In genomic region chr9:54641548-54641947, GRCm38 (mm10) we compare ENCODE assay signal across 21 mouse cellular contexts. TPM values are rescaled to one million over a fixed set of nuclear protein-coding genes. Genes with fewer than 3 reads are reported as not detected.
"Had no signal": no experiment of that assay in that cellular context is flagged by ENCODE, and none has a peak within 500 bp of the region (broad histone marks: within the 10 kb centered on the region; RNA-seq: fewer than 3 reads in every experiment).

No protein-coding gene starts in this region.

- H3K9me3 ChIP-seq: liver, embryonic 15.5 days; lung, embryonic 15.5 days; megakaryocyte, embryonic 14.5 days; midbrain, embryonic 13.5 days; midbrain, embryonic 15.5 days; neural tube, embryonic 13.5 days; neural tube, embryonic 15.5 days had no signal

- H3K4me3 ChIP-seq: liver, embryonic 15.5 days; lung, embryonic 15.5 days; midbrain, embryonic 13.5 days; midbrain, embryonic 15.5 days; neural tube, embryonic 13.5 days; neural tube, embryonic 15.5 days had no signal

- DNase-seq: liver, postnatal 0 days; lung, adult 2 months; lung, postnatal 14 days; lung, postnatal 36 days; right cerebral cortex, adult 18-20 months; right cerebral cortex, postnatal 25 days; right cerebral cortex, postnatal 4 days; spleen, adult 18-20 months; thymus, adult 2 months; thymus, postnatal 25 days; thymus, postnatal 4 days had no signal

- H3K27ac ChIP-seq: liver, embryonic 15.5 days; lung, embryonic 15.5 days; macrophage; midbrain, embryonic 13.5 days; midbrain, embryonic 15.5 days; neural tube, embryonic 13.5 days; neural tube, embryonic 15.5 days had no signal

- H3K27me3 ChIP-seq: liver, embryonic 15.5 days; lung, embryonic 15.5 days; midbrain, embryonic 13.5 days; midbrain, embryonic 15.5 days; neural tube, embryonic 13.5 days; neural tube, embryonic 15.5 days had no signal

- H3K4me1 ChIP-seq: liver, embryonic 15.5 days; lung, embryonic 15.5 days; midbrain, embryonic 13.5 days; midbrain, embryonic 15.5 days; neural tube, embryonic 13.5 days; neural tube, embryonic 15.5 days had no signal

- H3K9ac ChIP-seq: liver, embryonic 15.5 days; liver, postnatal 0 days; lung, embryonic 15.5 days; midbrain, embryonic 13.5 days; midbrain, embryonic 15.5 days; neural tube, embryonic 13.5 days; neural tube, embryonic 15.5 days had no signal

- H3K36me3 ChIP-seq: liver, embryonic 15.5 days; lung, embryonic 15.5 days; midbrain, embryonic 13.5 days; midbrain, embryonic 15.5 days; neural tube, embryonic 13.5 days; neural tube, embryonic 15.5 days had no signal

- H3K4me2 ChIP-seq: liver, embryonic 15.5 days; lung, embryonic 15.5 days; midbrain, embryonic 11.5 days; midbrain, embryonic 13.5 days; midbrain, embryonic 15.5 days; neural tube, embryonic 13.5 days; neural tube, embryonic 15.5 days had no signal

- ATAC-seq: liver, postnatal 0 days; lung, postnatal 0 days; midbrain, embryonic 13.5 days; midbrain, embryonic 15.5 days had no signal

RNA-seq across cellular contexts. Expression of gene Acsbg1, which starts 20.1 kb away (rescaled TPM):
- polyA plus RNA-seq: macrophage had no signal
